Mouse (Mus musculus): ENCODE measurements at regions not wholly inside any gene's neighbourhood (a gene's known extent, or its start where the extent isn't known, plus 50 kb on each side); places are given as distances from the start of the nearest gene placed in this dataset.
"Not testable (repeated sequence)": the region's sequence is repeated elsewhere in the genome, so short reads cannot be mapped to it uniquely, and the experiment has no call there.

DNA sequence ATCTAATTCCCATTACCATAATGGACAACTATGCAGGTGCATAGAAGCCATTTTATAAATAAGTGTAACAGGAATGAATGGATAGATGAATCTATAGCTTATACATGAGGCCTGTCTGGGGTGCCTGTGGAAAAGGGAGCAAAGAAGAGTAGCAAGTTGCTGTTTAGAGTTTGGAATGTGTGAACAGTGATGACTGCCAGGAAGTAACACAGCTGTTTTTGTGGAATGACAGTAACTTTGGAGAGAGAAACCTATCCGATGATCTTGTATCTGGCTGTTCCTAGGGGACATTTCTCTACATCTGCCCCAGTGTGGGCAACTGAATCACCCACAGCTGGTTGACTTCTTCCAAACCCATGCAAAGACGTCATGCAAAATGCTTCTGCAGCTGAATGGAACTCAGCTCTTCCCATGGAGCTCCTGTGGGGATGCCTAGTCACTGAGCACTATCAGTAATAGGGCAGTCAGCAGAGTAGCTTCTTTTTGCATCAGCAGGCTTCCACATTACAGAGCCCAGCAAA, 192.4 kb downstream of the Osr1 start:
- TF ChIP-seq POLR2A (IDR thresholded peaks at IDR 0.05; ENCODE audit: low read depth, low read length); CTCF (IDR thresholded peaks at IDR 0.05; ENCODE audit: borderline replicate concordance, insufficient read depth, low read length): not testable (repeated sequence)

Measured in embryonic fibroblast, embryonic 13.5 days (primary cell).